Mouse (Mus musculus): Measurements from ENCODE around the gene Herc2.

Herc2 gene

DNA sequence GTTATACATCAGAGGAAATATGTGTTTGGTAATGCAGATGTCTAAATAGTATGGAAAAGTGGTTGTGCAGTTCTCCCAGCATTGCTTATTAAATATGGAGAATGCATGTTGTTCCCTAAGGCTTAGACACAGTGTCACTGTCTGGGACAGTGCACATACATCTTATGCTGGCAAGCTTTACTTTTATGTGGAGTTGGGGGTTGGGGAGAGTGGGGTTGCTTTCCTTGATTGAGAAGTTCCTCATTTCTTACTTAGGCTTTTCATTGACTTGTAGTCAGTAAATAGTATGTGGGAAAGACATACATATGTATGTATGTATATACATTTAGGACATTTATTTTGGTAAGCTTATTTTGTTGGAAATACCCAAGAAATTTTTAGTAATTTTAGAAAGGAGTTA is 3.0 kb downstream of the Herc2 start:
- in situ Hi-C loops (cut with MboI; ENCODE audit: low pct_unique_long_range_greater_than_20kb in 1 of 2, low sequenced_read_pairs in 2 of 2, unreplicated experiment in 1 of 2) = no loop called here

DNA sequence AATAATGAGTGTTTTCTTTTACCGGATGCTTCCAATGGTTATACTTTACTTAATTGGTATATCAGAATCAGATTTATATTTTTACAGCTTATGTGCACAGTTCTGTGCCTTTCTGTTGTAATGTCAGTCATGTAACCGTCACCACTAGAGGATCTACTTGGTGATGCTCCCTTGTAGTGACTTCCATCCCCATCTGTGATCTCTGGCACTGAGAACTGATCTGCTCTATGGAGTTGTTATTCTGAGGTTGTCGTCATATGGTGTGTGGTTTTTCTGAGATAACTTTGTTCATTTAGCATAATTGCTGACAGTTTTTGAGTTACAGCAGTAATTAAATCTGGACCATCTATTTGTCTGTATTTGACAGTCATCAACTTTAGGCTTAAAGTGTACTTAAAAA is 5.3 kb downstream of the Herc2 start:
- in situ Hi-C loops (cut with MboI; ENCODE audit: low pct_unique_long_range_greater_than_20kb in 1 of 2, low sequenced_read_pairs in 2 of 2, unreplicated experiment in 1 of 2) = no loop called here

DNA sequence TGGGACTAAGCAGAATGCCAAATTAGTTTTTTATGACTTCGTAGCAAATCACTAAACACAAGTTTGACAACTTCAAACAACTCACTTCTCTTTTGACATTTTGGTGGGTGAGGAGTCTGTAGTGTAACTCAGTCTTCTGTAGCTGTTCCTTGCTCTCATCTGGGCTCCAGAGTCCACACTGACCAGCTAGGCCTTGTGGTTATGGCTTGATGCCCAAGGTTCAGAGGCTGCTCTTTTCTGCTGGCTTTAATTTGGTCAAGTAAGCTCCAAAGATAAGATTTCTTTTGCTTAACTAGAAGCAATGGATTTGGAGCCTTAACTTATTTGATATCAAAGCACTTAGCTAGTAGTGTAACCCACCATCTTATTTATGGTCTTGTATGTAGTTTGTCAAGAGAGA is 14.9 kb downstream of the Herc2 start:
- in situ Hi-C loops (cut with MboI; ENCODE audit: low pct_unique_long_range_greater_than_20kb in 1 of 2, low sequenced_read_pairs in 2 of 2, unreplicated experiment in 1 of 2) = no loop called here

DNA sequence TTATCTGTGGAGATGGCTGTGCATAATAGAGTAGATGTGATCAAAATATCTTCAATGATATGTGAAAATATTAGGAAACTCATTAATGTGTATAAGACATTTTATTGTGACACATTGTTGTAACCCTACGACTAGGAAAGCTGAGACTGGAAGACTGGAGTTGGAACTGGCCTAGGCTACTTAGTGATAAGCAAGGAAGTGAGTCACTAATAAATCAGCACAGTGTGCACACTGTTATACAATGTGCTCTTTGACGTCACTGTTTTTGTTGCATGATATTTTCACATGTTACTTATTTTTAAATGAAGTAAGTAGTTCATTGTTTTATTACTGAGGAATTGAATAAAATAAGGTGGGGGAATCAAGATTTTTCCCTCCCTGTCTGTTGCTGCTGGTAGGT is 16.1 kb downstream of the Herc2 start:
- in situ Hi-C loops (cut with MboI; ENCODE audit: low pct_unique_long_range_greater_than_20kb in 1 of 2, low sequenced_read_pairs in 2 of 2, unreplicated experiment in 1 of 2) = no loop called here

DNA sequence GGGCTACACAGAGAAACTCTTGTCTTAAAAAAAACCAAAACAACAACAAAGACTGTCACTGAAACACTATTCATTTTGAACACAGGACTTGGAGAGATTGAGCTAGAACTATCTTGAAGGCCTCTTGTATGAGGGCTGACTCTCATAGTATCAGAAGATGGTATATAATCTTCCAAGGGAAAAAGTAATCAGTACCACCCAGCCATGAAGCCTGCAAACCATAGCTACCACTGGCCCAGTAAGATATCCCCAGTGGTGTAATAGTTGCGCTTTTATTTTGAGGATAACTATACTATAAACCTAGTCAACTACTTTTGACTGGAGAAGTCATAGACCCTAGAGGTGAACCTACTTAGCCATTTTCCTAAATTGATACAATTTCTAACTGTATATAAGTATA is 16.6 kb downstream of the Herc2 start:
- in situ Hi-C loops (cut with MboI; ENCODE audit: low pct_unique_long_range_greater_than_20kb in 1 of 2, low sequenced_read_pairs in 2 of 2, unreplicated experiment in 1 of 2) = no loop called here

DNA sequence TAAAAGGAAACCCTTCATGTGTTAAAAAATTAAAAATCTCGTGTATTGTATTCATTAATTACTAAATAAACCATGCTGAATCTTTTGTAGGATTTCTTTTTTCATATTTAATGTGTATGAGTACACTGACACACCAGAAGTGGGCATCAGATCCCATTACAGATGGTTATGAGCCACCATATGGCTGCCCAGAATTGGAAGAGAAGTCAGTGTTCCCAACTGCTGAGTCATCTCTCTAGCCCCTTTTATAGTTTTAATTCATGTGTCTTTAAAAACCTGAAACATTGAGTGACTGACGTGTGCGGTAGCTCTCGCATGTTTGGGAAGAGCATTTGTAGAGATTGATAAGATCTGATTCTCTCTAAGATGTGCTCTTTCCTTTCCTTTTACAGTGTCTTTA is 21.7 kb downstream of the Herc2 start:
- in situ Hi-C loops (cut with MboI; ENCODE audit: low pct_unique_long_range_greater_than_20kb in 1 of 2, low sequenced_read_pairs in 2 of 2, unreplicated experiment in 1 of 2) = no loop called here

DNA sequence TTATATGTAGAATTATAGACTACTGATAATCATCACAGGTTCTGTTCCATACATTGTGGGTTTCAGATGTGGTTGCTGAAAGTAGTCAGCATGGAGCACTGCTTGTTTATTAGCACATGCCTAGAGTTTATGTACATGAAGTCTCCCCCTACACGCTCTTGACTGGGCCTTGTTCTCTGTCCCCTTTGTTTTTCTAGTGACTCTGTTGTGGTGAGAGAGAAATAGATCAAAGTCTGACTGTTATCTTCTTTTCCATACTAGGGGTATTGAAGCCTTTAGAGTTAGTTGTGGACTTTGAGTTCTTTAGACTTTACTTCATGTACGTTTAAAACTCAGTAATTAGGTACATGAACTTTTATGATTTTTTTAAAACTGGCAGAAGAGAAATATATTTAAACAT is 33.0 kb downstream of the Herc2 start:
- in situ Hi-C loops (cut with MboI; ENCODE audit: low pct_unique_long_range_greater_than_20kb in 1 of 2, low sequenced_read_pairs in 2 of 2, unreplicated experiment in 1 of 2) = no loop called here

DNA sequence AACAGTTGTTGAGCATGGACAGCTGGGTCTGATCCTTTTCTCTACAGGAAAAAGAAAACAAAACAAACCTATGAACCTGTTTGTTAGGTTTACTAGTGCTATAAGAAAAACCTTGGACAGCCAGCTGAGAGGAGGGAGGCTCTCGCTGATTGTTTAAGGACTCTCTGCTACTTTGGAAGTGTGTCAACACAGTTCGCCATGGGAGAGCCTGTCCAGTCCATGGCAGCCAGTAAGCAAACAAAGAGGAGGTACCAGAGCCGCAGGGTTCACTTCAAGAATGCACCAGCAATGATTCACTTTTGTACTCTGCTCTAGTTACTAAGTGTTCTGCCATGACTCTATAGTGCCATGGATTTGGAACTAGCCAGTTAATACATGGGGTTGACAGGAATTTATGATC is 39.1 kb downstream of the Herc2 start:
- in situ Hi-C loops (cut with MboI; ENCODE audit: low pct_unique_long_range_greater_than_20kb in 1 of 2, low sequenced_read_pairs in 2 of 2, unreplicated experiment in 1 of 2) = no loop called here

DNA sequence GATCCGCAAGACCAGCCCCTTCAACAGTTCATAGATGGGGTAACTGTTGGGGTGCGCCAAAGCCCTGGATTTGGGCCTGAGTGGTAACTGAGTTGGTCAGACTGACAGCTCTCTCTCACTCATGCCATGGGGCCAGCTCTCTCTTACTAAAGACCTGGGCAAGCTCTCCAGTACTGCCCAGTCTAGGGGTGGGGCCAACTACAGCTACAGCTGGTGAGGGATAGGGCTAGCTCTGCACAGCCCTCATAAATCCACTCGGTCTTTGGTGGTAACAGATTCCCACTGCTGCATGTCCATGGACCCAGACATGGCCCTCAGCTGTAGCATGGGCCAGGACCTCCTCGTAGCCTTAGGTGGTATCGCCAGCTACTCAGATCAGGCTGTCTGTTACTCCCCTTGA is 41.4 kb downstream of the Herc2 start:
- in situ Hi-C loops (cut with MboI; ENCODE audit: low pct_unique_long_range_greater_than_20kb in 1 of 2, low sequenced_read_pairs in 2 of 2, unreplicated experiment in 1 of 2) = no loop called here

DNA sequence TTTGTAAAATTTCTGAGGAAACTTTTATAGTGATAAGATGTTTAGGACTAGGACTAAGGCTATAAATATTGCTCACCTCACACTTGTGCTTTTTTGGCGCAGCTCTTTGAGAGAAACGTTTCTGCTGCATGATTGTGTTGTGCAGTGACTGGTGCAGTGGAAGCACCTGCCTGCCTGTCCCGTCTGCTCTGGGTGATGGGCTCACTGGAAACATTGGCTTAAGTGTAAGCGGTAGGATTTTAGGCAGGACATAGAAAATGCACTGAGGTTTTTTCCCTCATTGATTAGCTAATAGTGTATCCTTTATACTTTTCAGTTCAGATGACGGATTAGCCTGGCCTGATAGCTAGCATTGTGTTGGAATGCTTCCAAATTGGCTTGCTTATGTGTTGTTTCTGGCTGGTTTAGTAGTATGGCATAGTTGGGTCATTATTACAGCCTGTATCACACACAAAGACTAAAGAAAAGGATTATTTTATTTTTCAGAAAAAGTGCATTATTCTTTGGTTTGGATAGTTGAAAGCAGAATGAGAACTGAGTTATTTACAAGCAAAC is 52.4 kb downstream of the Herc2 start:
- in situ Hi-C loops (cut with MboI; ENCODE audit: low pct_unique_long_range_greater_than_20kb in 1 of 2, low sequenced_read_pairs in 2 of 2, unreplicated experiment in 1 of 2) = no loop called here

DNA sequence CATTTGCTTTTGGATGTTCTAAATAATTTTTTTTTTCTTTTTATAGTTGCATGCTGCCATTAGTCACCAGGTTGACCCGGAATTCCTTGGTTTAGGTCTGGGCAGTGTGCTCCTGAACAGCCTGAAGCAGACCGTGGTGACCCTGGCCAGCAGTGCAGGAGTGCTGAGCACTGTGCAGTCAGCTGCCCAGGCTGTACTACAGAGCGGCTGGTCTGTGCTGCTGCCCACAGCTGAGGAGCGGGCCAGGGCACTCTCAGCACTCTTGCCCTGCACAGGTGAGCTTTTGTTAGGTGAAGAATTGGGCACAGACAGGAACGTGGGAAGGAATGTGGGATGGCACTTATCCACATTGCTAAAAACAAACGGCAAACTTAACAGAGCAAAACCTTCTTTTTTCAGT is 63.0 kb downstream of the Herc2 start:
- in situ Hi-C loops (cut with MboI; ENCODE audit: low pct_unique_long_range_greater_than_20kb in 1 of 2, low sequenced_read_pairs in 2 of 2, unreplicated experiment in 1 of 2) = no loop called here

DNA sequence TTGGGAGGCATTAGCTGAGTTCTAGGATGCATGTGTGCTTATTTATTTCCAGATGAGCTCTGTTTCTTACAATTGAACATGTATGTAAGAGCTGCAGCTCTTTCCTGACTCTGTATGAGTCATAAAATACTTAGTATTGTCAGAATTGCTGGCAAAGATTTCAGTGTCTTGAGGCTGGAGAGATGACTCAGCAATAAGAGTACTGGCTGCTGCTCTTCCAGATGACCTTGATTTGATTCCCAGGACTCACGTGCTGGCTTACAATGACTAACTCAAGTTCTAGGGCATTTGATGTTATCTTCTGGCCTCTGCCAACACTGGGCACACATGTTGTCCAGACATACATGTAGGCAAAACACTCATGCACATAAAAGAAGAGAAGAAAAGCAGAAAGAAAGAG is 64.2 kb downstream of the Herc2 start:
- in situ Hi-C loops (cut with MboI; ENCODE audit: low pct_unique_long_range_greater_than_20kb in 1 of 2, low sequenced_read_pairs in 2 of 2, unreplicated experiment in 1 of 2) = no loop called here

DNA sequence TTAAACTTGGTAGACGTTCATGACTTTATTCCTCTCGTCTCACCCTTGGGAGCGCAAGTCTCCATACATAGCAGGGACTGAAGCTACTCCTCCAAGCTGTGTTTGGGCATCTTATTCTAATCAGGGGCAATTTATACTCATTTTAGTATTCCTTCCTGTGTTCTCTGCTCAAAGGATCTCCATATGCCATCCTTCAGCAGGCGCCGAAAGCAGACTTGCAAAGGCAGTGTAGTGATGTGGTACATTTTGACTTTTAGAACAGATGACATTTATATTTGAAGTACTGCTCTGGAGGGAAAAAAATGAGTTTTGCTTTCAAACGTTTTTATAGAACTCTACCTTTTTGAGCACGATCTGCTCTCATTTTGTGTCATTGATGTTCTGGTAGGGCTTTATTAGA is 71.0 kb downstream of the Herc2 start:
- in situ Hi-C loops (cut with MboI; ENCODE audit: low pct_unique_long_range_greater_than_20kb in 1 of 2, low sequenced_read_pairs in 2 of 2, unreplicated experiment in 1 of 2) = no loop called here

DNA sequence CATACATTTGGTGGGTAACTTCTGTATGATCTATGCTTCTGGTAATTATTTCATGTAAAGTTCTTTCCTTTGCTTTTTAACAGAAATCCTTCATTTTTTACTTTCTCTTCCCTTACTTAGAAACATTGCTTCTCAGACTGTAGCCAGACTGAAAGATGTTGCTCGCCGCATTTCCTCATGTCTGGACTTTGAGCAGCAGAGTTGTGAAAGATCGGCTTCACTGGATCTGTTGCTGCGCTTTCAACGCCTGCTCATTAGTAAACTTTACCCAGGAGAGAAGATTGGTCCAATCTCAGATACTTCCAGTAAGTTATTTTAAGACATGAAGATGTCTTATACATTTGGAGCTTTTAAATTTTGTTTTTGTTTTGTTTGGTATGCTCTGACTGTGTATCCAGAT is 71.4 kb downstream of the Herc2 start:
- in situ Hi-C loops (cut with MboI; ENCODE audit: low pct_unique_long_range_greater_than_20kb in 1 of 2, low sequenced_read_pairs in 2 of 2, unreplicated experiment in 1 of 2) = no loop called here

DNA sequence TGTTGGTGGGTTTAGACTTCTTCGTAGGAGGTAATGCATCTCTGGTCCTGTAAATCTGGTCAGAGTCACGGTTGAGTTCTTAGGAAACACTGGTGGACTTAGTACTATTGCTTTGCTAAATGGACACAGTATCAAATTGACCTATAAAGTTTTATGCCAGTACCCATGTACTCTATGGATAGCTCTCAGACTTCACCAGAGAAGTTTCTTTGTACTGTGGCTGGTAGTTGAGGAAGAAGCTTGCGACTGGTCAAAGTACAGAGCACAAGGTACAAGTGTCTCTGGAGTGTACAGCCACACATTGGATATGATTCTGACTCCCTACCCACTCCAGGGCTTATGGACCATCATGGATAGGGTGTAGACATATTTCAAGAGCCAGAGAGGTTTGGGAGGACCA is 78.1 kb downstream of the Herc2 start:
- in situ Hi-C loops (cut with MboI; ENCODE audit: low pct_unique_long_range_greater_than_20kb in 1 of 2, low sequenced_read_pairs in 2 of 2, unreplicated experiment in 1 of 2) = no loop called here

DNA sequence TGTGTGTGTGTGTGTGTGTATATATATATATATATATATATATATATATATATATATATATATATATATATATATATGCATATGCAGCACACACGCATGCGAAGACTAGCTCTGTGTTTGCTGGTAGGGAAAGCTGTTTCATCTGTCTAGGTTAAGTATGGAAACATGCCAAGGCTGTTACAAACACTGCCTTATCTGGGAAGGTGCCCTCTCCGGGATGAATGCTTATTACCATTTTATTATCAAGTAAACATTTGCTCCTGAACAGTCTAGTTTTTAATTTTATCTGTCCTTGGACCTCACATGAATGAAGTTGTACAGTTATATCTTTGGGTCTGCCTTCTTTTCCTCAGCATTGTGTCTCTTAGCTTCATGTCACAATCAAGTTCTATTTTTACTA is 79.6 kb downstream of the Herc2 start:
- in situ Hi-C loops (cut with MboI; ENCODE audit: low pct_unique_long_range_greater_than_20kb in 1 of 2, low sequenced_read_pairs in 2 of 2, unreplicated experiment in 1 of 2) = no loop called here

DNA sequence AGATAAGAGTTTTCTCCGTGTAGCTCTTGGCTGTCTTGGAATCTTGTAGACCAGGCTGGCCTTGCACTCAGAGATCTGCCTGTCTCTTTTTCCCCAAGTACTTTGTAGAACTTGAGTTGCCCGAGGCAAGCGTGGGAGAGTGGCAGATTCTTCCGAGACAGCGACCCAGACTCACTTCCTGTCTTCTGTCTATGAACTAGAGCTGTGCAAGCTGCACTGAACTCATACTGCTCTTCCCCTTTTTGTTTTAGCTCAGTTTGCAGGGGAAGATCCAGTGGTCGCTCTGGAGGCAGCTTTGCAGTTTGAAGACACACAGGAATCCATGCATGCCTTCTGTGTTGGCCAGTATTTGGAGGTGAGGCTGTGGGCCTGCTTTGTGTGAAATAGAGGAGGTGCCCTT is 81.6 kb downstream of the Herc2 start:
- in situ Hi-C loops (cut with MboI; ENCODE audit: low pct_unique_long_range_greater_than_20kb in 1 of 2, low sequenced_read_pairs in 2 of 2, unreplicated experiment in 1 of 2) = no loop called here

DNA sequence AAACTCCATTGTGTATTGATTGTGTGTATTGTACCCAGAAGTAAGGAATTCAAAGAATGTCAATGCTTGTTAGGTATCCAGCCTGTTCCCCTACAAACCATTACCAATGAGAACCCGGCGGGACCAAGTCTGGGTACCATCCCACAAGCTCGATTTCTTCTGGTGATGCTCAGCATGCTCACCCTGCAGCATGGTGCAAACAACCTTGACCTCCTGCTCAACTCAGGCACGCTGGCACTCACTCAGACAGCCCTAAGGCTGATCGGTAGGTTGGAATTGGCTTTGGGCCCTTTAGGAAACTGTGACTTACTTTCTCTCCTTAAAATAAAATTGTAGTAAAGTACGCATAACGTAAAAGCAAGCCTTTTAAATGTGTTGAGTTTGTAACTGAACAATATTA is 88.7 kb downstream of the Herc2 start:
- in situ Hi-C loops (cut with MboI; ENCODE audit: low pct_unique_long_range_greater_than_20kb in 1 of 2, low sequenced_read_pairs in 2 of 2, unreplicated experiment in 1 of 2) = no loop called here

DNA sequence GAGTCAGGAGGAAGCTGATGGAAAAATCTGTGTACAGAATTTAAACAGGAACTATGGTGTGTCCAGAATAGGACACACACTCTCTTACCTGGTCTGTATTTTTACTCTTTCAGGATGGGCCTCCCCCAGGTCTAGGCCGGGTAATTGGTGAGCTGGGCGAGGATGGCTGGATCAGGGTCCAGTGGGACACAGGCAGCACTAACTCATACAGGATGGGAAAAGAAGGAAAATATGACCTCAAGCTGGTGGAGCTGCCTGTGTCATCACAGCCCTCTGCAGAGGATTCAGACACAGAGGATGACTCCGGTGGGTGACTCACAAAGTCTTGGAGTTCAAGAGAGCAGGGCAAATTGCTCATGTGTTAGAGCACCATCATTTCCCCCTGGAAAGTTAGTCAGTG is 96.4 kb downstream of the Herc2 start:
- in situ Hi-C loops (cut with MboI; ENCODE audit: low pct_unique_long_range_greater_than_20kb in 1 of 2, low sequenced_read_pairs in 2 of 2, unreplicated experiment in 1 of 2) = no loop called here

DNA sequence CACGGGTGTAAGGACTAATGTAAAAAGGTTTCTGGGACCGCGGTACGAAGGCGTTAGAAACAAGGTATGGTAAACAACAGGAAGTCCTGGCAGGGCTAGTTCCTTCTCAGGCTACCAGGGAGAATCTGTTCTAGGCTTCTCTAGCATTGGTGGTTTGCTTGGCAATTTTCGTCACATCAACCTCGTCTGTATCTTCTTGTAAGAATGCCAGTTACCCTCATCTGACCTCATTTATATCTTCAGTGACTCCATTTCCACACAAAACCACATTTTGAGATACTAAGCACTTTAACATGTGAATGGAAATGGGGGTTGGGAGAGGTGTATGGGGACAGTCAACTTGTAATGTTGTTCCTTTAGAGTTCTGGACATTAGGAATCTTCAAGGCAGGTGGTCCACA is 98.9 kb downstream of the Herc2 start:
- in situ Hi-C loops (cut with MboI; ENCODE audit: low pct_unique_long_range_greater_than_20kb in 1 of 2, low sequenced_read_pairs in 2 of 2, unreplicated experiment in 1 of 2) = no loop called here

DNA sequence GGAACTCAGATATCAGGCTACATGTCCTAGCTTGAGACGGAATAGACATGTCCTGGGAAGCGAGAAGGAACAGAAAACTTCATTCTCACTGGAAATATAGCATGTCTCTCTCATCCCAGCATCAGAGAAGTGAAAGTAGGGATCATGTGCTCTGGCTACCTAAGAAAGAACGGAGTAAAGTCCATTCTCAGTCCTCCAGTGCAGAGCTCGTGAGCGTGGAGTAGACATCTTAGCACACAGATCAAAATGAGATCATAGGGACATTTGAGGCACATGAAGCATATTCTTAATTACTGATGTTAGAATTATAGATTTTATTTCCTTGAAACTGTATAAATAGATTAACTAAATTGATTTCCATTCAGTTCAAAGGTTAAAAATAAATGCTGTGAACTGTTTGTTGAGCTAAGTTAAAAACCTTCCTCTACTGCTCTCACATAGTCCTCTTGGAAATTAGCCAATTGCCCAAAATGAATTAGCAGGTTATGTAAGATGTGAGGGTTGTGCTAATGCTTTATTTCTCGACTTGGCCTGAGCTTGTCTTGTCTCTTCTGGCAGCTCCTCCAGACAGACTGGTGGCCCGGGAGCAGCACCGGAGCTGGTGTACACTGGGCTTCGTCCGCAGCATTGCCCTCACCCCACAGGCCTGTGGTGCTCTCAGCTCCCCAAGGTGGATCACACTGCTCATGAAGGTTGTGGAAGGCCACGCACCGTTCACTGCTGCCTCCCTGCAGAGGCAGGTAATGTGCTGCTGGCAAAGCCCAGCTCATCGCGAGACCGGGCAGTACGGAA is 102.1 kb downstream of the Herc2 start:
- in situ Hi-C loops (cut with MboI; ENCODE audit: low pct_unique_long_range_greater_than_20kb in 1 of 2, low sequenced_read_pairs in 2 of 2, unreplicated experiment in 1 of 2) = no loop called here
